In genomic region chr1:51479027-51479329, GRCm38 (mm10) we compare ENCODE assay signal across 8 mouse cellular contexts. TPM values are rescaled to one million over a fixed set of nuclear protein-coding genes. Genes with fewer than 3 reads are reported as not detected.
DNase-seq lines count a peak whose midpoint lies in the region; ATAC-seq and TF ChIP-seq lines count a peak whose summit lies in the region.

No protein-coding gene starts in this region.

- peaks cover 66% of the 10 kb centered on the region for H3K4me1 ChIP-seq in E14TG2a.4 (replicated peaks; ENCODE audit: low read depth, low read length)
- peaks cover 5% of the 10 kb centered on the region for H3K4me1 ChIP-seq in forebrain, embryonic 16.5 days (replicated peaks; ENCODE audit: control insufficient read depth, insufficient read depth, low read length)
- peaks cover 23% of the 10 kb centered on the region for H3K4me1 ChIP-seq in liver, embryonic 15.5 days (replicated peaks)

- no peak for TF ChIP-seq CTCF in E14TG2a.4 (conservative IDR thresholded peaks at IDR 0.05; ENCODE audit: low read length)

- 86% methylated on average over 1 of the region's 1 CpGs for WGBS in forebrain, embryonic 16.5 days
- 58% methylated on average over 1 of the region's 1 CpGs for whole genome bisulfite sequencing in liver, embryonic 15.5 days (ENCODE audit: insufficient replicate concordance)

- ATAC-seq in forebrain, embryonic 16.5 days = no peak
- no peak for ATAC-seq in liver, embryonic 15.5 days (ENCODE audit: insufficient read depth)
- no peak for ATAC-seq in megakaryocyte-erythroid progenitor cell, adult 5-6 weeks (replicated peaks; ENCODE audit: low FRiP score, low TSS enrichment, poor library complexity, severe bottlenecking)

- peaks cover 30% of the 10 kb centered on the region for H3K36me3 ChIP-seq in E14TG2a.4 (ENCODE audit: insufficient read depth, low read length)
- no peaks in the 10 kb centered on the region for H3K36me3 ChIP-seq in forebrain, embryonic 16.5 days (ENCODE audit: control insufficient read depth, insufficient read depth)
- H3K36me3 ChIP-seq in liver, embryonic 15.5 days (replicated peaks) = no peaks in the 10 kb centered on the region

- DNase-seq in heart, adult 11 months = peak; percentile 2
- no peak for DNase-seq in heart, postnatal 4 days
- no peak for DNase-seq in ovary, postnatal 10 days (ENCODE audit: low spot score)
- DNase-seq in embryo, embryonic 10.5 days (ENCODE audit: low spot score) = no peak

- peak overlapping the region; percentile 90 for H3K4me3 ChIP-seq in E14TG2a.4 (replicated peaks; ENCODE audit: low read length)
- H3K4me3 ChIP-seq in forebrain, embryonic 16.5 days (replicated peaks; ENCODE audit: low read length) = peak overlapping the region; percentile 67
- peak overlapping the region; percentile 75 for H3K4me3 ChIP-seq in liver, embryonic 15.5 days (replicated peaks)

- H3K27ac ChIP-seq in forebrain, embryonic 16.5 days (ENCODE audit: low read length) = no peak overlapping the region
- peak overlapping the region; percentile 81; the same call in 1 of the 2 replicates for H3K27ac ChIP-seq in liver, embryonic 15.5 days (replicated peaks)

- H3K4me2 ChIP-seq in forebrain, embryonic 16.5 days (ENCODE audit: low read length) = peak overlapping the region; percentile 65
- H3K4me2 ChIP-seq in liver, embryonic 15.5 days = peak overlapping the region; percentile 96

- H3K9ac ChIP-seq in forebrain, embryonic 16.5 days (replicated peaks; ENCODE audit: low read depth, low read length) = peak overlapping the region; percentile 69; the same call in 1 of the 2 replicates
- peak overlapping the region; percentile 77 for H3K9ac ChIP-seq in liver, embryonic 15.5 days

- H3K9me3 ChIP-seq in E14TG2a.4 (ENCODE audit: low read length) = no peaks in the 10 kb centered on the region
- no peaks in the 10 kb centered on the region for H3K9me3 ChIP-seq in forebrain, embryonic 16.5 days (ENCODE audit: control insufficient read depth, low read length)
- no peaks in the 10 kb centered on the region for H3K9me3 ChIP-seq in liver, embryonic 15.5 days (replicated peaks)

- no peaks in the 10 kb centered on the region for H3K27me3 ChIP-seq in E14TG2a.4 (ENCODE audit: insufficient read depth, low read length)
- no peaks in the 10 kb centered on the region for H3K27me3 ChIP-seq in forebrain, embryonic 16.5 days (replicated peaks; ENCODE audit: control insufficient read depth, insufficient read depth, low read length)
- peaks cover 6% of the 10 kb centered on the region for H3K27me3 ChIP-seq in liver, embryonic 15.5 days

RNA-seq across cellular contexts. Expression of gene Nabp1, which starts 0.8 kb away (rescaled TPM):
- 10 to 100 TPM; 23.0 to 26.1 TPM for total RNA-seq in heart, postnatal 4 days (2021)
- 10.2 and 10.5 TPM in 2 replicates for polyA plus RNA-seq in forebrain, embryonic 16.5 days (2015; fragmentation: Nextera tagmentation; extraction: Ambion mirVana)
- polyA plus RNA-seq in liver, embryonic 15.5 days (2015; fragmentation: Nextera tagmentation; extraction: Ambion mirVana) = 7.6 and 8.9 TPM in 2 replicates
- 6.1 and 7.1 TPM in 2 replicates for total RNA-seq in megakaryocyte-erythroid progenitor cell, adult 5-6 weeks (2014; fragmentation: Nextera tagmentation)
- total RNA-seq in megakaryocyte-erythroid progenitor cell, adult 5-6 weeks (2017) = 32.2 and 36.0 TPM in 2 replicates
